Comparison of ENCODE assay signal across 31 mouse cellular contexts in genomic region chr17:35304478-35304877, GRCm38 (mm10). TPM values are rescaled to one million over a fixed set of nuclear protein-coding genes. Genes with fewer than 3 reads are reported as not detected.
DNase-seq lines count a peak whose midpoint lies in the region; TF ChIP-seq lines count a peak whose summit lies in the region.
"Had no signal": no experiment of that assay in that cellular context is flagged by ENCODE, and none has a peak within 500 bp of the region (broad histone marks: within the 10 kb centered on the region; RNA-seq: fewer than 3 reads in every experiment).

No protein-coding gene starts in this region.

- H3K9ac ChIP-seq in liver, adult 2 months (ENCODE audit: low read depth, low read length) = no peak overlapping the region
- H3K9ac ChIP-seq: forebrain, embryonic 13.5 days; heart, embryonic 13.5 days; hindbrain, embryonic 15.5 days; midbrain, embryonic 12.5 days; neural tube, embryonic 13.5 days; stomach, embryonic 15.5 days had no signal

- 54% methylated on average over 6 of the region's 6 CpGs for WGBS in liver, adult 2 months
- 17% methylated on average over 6 of the region's 6 CpGs for WGBS in large intestine, adult 2 months

- H3K27ac ChIP-seq in liver, adult 2 months (replicated peaks; ENCODE audit: insufficient read depth, low read depth, low read length) = no peak overlapping the region
- H3K27ac ChIP-seq: forebrain, embryonic 13.5 days; heart, embryonic 13.5 days; hindbrain, embryonic 10.5 days; hindbrain, embryonic 15.5 days; midbrain, embryonic 12.5 days; neural tube, embryonic 13.5 days; stomach, embryonic 15.5 days had no signal

- no peaks in the 10 kb centered on the region for H3K36me3 ChIP-seq in liver, adult 2 months (ENCODE audit: control insufficient read depth, insufficient read depth, low read length)
- H3K36me3 ChIP-seq: heart, embryonic 13.5 days; hindbrain, embryonic 10.5 days; hindbrain, embryonic 15.5 days; midbrain, embryonic 12.5 days; neural tube, embryonic 13.5 days; stomach, embryonic 15.5 days had no signal

- H3K79me2 ChIP-seq in liver, adult 2 months (ENCODE audit: control insufficient read depth, insufficient read depth, low read length) = no peaks in the 10 kb centered on the region

- H3K4me3 ChIP-seq in liver, adult 2 months (ENCODE audit: insufficient read depth, low read depth, low read length) = no peak overlapping the region
- H3K4me3 ChIP-seq: forebrain, embryonic 13.5 days; heart, embryonic 13.5 days; hindbrain, embryonic 10.5 days; hindbrain, embryonic 15.5 days; megakaryocyte, embryonic 14.5 days; midbrain, embryonic 12.5 days; myocyte; neural tube, embryonic 13.5 days; stomach, embryonic 15.5 days had no signal

- no peaks in the 10 kb centered on the region for H3K27me3 ChIP-seq in liver, adult 2 months (ENCODE audit: control insufficient read depth, insufficient read depth, low read length)

- peaks cover 3% of the 10 kb centered on the region; the same call in 1 of the 2 replicates for H3K4me1 ChIP-seq in liver, adult 2 months (ENCODE audit: control insufficient read depth, insufficient read depth, low read length)
- H3K4me1 ChIP-seq: forebrain, embryonic 13.5 days; heart, embryonic 13.5 days; hindbrain, embryonic 10.5 days; hindbrain, embryonic 15.5 days; midbrain, embryonic 12.5 days; neural tube, embryonic 13.5 days; stomach, embryonic 15.5 days had no signal

- peak; percentile 17 for DNase-seq in liver, adult 2 months (ENCODE audit: extremely low read depth, low read depth, low spot score)
- no peak for DNase-seq in liver
- peak; percentile 28 to 57 for DNase-seq in urinary bladder, postnatal 36 days (ENCODE audit: low spot score in 2 of 2)
- DNase-seq in urinary bladder, postnatal 4 days (ENCODE audit: low spot score in 2 of 2) = no peak
- DNase-seq in large intestine, adult 2 months (ENCODE audit: low read depth, low spot score) = peak; percentile 92
- DNase-seq in frontal cortex, adult 2 months (ENCODE audit: extremely low spot score in 1 of 2, low spot score in 1 of 2) = no peak
- DNase-seq in cerebellum, adult 11 months = no peak
- DNase-seq: B cell, adult 2 months; cerebellum, adult 9-10 months; cerebellum, postnatal 36 days; gastrocnemius, postnatal 25 days; heart, adult 18-20 months; heart, postnatal 10 days; kidney, adult 9 months; kidney, postnatal 14 days; lung, postnatal 10 days; right cerebral cortex, postnatal 14 days; thymus, postnatal 25 days had no signal

- no peak for TF ChIP-seq CTCF in liver, adult 2 months (IDR thresholded peaks at IDR 0.05; ENCODE audit: low read depth, low read length)

- TF ChIP-seq POLR2A in liver, adult 2 months (IDR thresholded peaks at IDR 0.05; ENCODE audit: extremely low read depth, insufficient read depth, low read length) = no peak

RNA-seq across cellular contexts. Expression of gene H2-Q1, which starts 15.7 kb away (rescaled TPM):
- 9.1 and 11.1 TPM in 2 replicates for total RNA-seq in liver, adult 2 months (2014; rRNA removed)
- 4.4 and 5.5 TPM in 2 replicates for polyA plus RNA-seq in liver, adult 2 months (2012; rRNA removed)
- 16.5 and 51.5 TPM in 2 replicates for polyA plus RNA-seq in large intestine, adult 2 months (2012; rRNA removed)
- 0.44 and 1.1 TPM in 2 replicates for polyA plus RNA-seq in frontal cortex, adult 2 months (2012; rRNA removed)
- polyA plus RNA-seq: activated CD4-positive, CD25-positive, alpha-beta regulatory T cell, adult 4 months; embryonic facial prominence, embryonic 11.5 days; forebrain, embryonic 13.5 days; hindbrain, embryonic 10.5 days; limb, embryonic 11.5 days had no signal

RNA-seq across cellular contexts. Expression of gene H2-Q2, which starts 37.6 kb away (rescaled TPM):
- 0.81 and 1.2 TPM in 2 replicates for total RNA-seq in liver, adult 2 months (2014; rRNA removed)
- polyA plus RNA-seq in liver, adult 2 months (2012; rRNA removed) = 0.37 and 0.75 TPM in 2 replicates
- 245 and 632 TPM in 2 replicates for polyA plus RNA-seq in large intestine, adult 2 months (2012; rRNA removed)
- polyA plus RNA-seq in frontal cortex, adult 2 months (2012; rRNA removed) = 0.14 and 0.46 TPM in 2 replicates
- polyA plus RNA-seq: adrenal gland, adult 2 months had no signal

RNA-seq across cellular contexts. Expression of gene H2-D1, which starts 41.9 kb away (rescaled TPM):
- total RNA-seq in liver, adult 2 months (2014; rRNA removed) = 444 and 506 TPM in 2 replicates
- 487 and 676 TPM in 2 replicates for polyA plus RNA-seq in liver, adult 2 months (2012; rRNA removed)
- 1,065 and 1,224 TPM in 2 replicates for polyA plus RNA-seq in large intestine, adult 2 months (2012; rRNA removed)
- polyA plus RNA-seq in frontal cortex, adult 2 months (2012; rRNA removed) = 66.1 and 69.2 TPM in 2 replicates

Comparison
In these comparisons a context has a peak if more than half of its experiments do, and no peak if none do; other contexts are left out.
1. DNase-seq: peak in liver, adult 2 months (single experiment), urinary bladder, postnatal 36 days (2 of 2) and large intestine, adult 2 months (single experiment); none in liver (single experiment), urinary bladder, postnatal 4 days (0 of 2), frontal cortex, adult 2 months (0 of 2) and cerebellum, adult 11 months (single experiment).
2. RNA of gene H2-Q2, which starts 37.6 kb away (polyA plus RNA-seq): 245 to 632 TPM in large intestine, adult 2 months; 0.37 to 0.75 TPM in liver, adult 2 months and 0.14 to 0.46 TPM in frontal cortex, adult 2 months; every median in the first group is over 100 times any median in the second.